Mouse (Mus musculus) hindbrain, embryonic 12.5 days (tissue): ENCODE measurements around the gene 2010111I01Rik. TPM values are rescaled to one million over a fixed set of nuclear protein-coding genes. Genes with fewer than 3 reads are reported as not detected.
A peak's percentile ranks its signal among the peaks of the same experiment; 100 is the strongest.

Experiments used
- ATAC-seq: fragments of 200-750 bp; cut with Nextera tagmentation; 2 replicates; pipeline ENCODE4 v1.8.0; 2017; ENCODE audit warnings: moderate TSS enrichment; ENCODE audit not compliant: low FRiP score
- H3K27ac ChIP-seq: fragments of 300-500 bp; sonication (generic); 2 replicates; pipeline ENCODE4 v1.5.1; 2016; ENCODE audit warnings: mild to moderate bottlenecking
- H3K27me3 ChIP-seq: fragments of 300-500 bp; sonication (generic); 2 replicates; pipeline ENCODE4 v1.6.1; 2016; ENCODE audit warnings: mild to moderate bottlenecking
- H3K36me3 ChIP-seq: fragments of 300-500 bp; sonication (generic); 2 replicates; pipeline ENCODE4 v1.6.1; 2016; ENCODE audit warnings: mild to moderate bottlenecking
- H3K4me1 ChIP-seq: fragments of 300-500 bp; sonication (generic); 2 replicates; pipeline ENCODE4 v1.6.1; 2016
- H3K4me2 ChIP-seq: fragments of 300-500 bp; sonication (generic); replicated peaks from 2 replicates; pipeline ENCODE4 v1.6.1; 2016; ENCODE audit warnings: mild to moderate bottlenecking
- H3K4me3 ChIP-seq: fragments of 300-500 bp; sonication (generic); 2 replicates; pipeline ENCODE4 v1.5.1; 2016; ENCODE audit warnings: mild to moderate bottlenecking
- H3K9ac ChIP-seq: fragments of 300-500 bp; sonication (generic); 2 replicates; pipeline ENCODE4 v1.6.1; 2016; ENCODE audit warnings: mild to moderate bottlenecking, moderate library complexity
- H3K9me3 ChIP-seq: fragments of 300-500 bp; sonication (generic); replicated peaks from 2 replicates; pipeline ENCODE4 v1.6.1; 2016; ENCODE audit warnings: mild to moderate bottlenecking
- WGBS: fragments of 180-500 bp; shearing (Covaris S2); methylation state at CpG from one replicate; pipeline ENCODE4 v1.1.7; 2016; 5-methylcytosine and 5-hydroxymethylcytosine counted together
- polyA plus RNA-seq: library from polyadenylated mRNA; unstranded; fragments of >200 nt; fragmentation: Nextera tagmentation; extraction: Ambion mirVana; gene quantifications from 2 replicates; pipeline ENCODE4 v1.2.1, GENCODE M21; 2016

Gene 2010111I01Rik
- polyA plus RNA-seq, 1 experiment from 2014 or later = 47.6 TPM

- ATAC-seq = no peak
These were observed 191.6 kb downstream of the 2010111I01Rik start for GRCm38 (mm10) chr13:63156264-63156663.

GRCm38 (mm10) chr13:63170282-63171073 is 205.8 kb downstream of the 2010111I01Rik start:
- Histone ChIP-seq H3K36me3 (no peaks in the 10 kb centered on the region), H3K4me1 (peaks cover 19% of the 10 kb centered on the region), H3K9ac (no peak overlapping the region), H3K9me3 (no peaks in the 10 kb centered on the region), H3K4me3 (no peak overlapping the region), H3K4me2 (no peak overlapping the region), H3K27me3 (peaks cover 6% of the 10 kb centered on the region; the same call in 1 of the 2 replicates), H3K27ac (peak overlapping the region; percentile 70)
- ATAC-seq = 0 out of 2 replicates have a peak, but pooled peaks have one; percentile 38
- 50% methylated on average over 11 of the region's 11 CpGs for WGBS

More at GRCm38 (mm10) chr13:63156264-63156663, 191.6 kb downstream of the 2010111I01Rik start:
- no peak overlapping the region for H3K4me3 ChIP-seq
- 88% methylated on average over 10 of the region's 10 CpGs for WGBS
- no peak overlapping the region for H3K27ac ChIP-seq
- H3K4me1 ChIP-seq = peaks cover 6% of the 10 kb centered on the region
- no peak overlapping the region for H3K4me2 ChIP-seq
- H3K9ac ChIP-seq = no peak overlapping the region
- H3K27me3 ChIP-seq = no peaks in the 10 kb centered on the region
- no peaks in the 10 kb centered on the region for H3K36me3 ChIP-seq
- H3K9me3 ChIP-seq = no peaks in the 10 kb centered on the region

- Histone ChIP-seq H3K4me1 (peaks cover 19% of the 10 kb centered on the region), H3K9ac (no peak overlapping the region), H3K36me3 (no peaks in the 10 kb centered on the region), H3K27me3 (peaks cover 6% of the 10 kb centered on the region; the same call in 1 of the 2 replicates), H3K4me3 (no peak overlapping the region), H3K4me2 (no peak overlapping the region), H3K27ac (peak overlapping the region; percentile 70), H3K9me3 (no peaks in the 10 kb centered on the region)
- ATAC-seq = no peak
- 20% methylated on average over 13 of the region's 13 CpGs for WGBS
These were observed 206.8 kb downstream of the 2010111I01Rik start for GRCm38 (mm10) chr13:63171347-63172096.

- H3K27me3 ChIP-seq = peaks cover 6% of the 10 kb centered on the region; the same call in 1 of the 2 replicates
- H3K9me3 ChIP-seq = no peaks in the 10 kb centered on the region
- no peak overlapping the region for H3K4me3 ChIP-seq
- H3K9ac ChIP-seq = no peak overlapping the region
- no peak overlapping the region for H3K4me2 ChIP-seq
- WGBS = 73% methylated on average over 3 of the region's 3 CpGs
- H3K27ac ChIP-seq = peak overlapping the region; percentile 70
- no peaks in the 10 kb centered on the region for H3K36me3 ChIP-seq
- peaks cover 19% of the 10 kb centered on the region for H3K4me1 ChIP-seq
- ATAC-seq = no peak
These were observed 207.4 kb downstream of the 2010111I01Rik start for GRCm38 (mm10) chr13:63172097-63172445.

- Histone ChIP-seq H3K9ac (no peak overlapping the region), H3K4me1 (peaks cover 19% of the 10 kb centered on the region), H3K27ac (no peak overlapping the region), H3K9me3 (no peaks in the 10 kb centered on the region), H3K36me3 (no peaks in the 10 kb centered on the region), H3K4me3 (no peak overlapping the region), H3K27me3 (peaks cover 6% of the 10 kb centered on the region; the same call in 1 of the 2 replicates), H3K4me2 (no peak overlapping the region)
- ATAC-seq = no peak
- 77% methylated on average over 6 of the region's 6 CpGs for WGBS
These were observed 209.7 kb downstream of the 2010111I01Rik start for GRCm38 (mm10) chr13:63174252-63175020.

- H3K36me3 ChIP-seq = no peaks in the 10 kb centered on the region
- peaks cover 11% of the 10 kb centered on the region for H3K4me1 ChIP-seq
- H3K9me3 ChIP-seq = no peaks in the 10 kb centered on the region
- 79% methylated on average over 4 of the region's 4 CpGs for WGBS
- no peak overlapping the region for H3K4me3 ChIP-seq
- no peak overlapping the region for H3K4me2 ChIP-seq
- H3K27ac ChIP-seq = no peak overlapping the region
- ATAC-seq = no peak
- H3K27me3 ChIP-seq = peaks cover 6% of the 10 kb centered on the region; the same call in 1 of the 2 replicates
- H3K9ac ChIP-seq = no peak overlapping the region
These were observed 211.4 kb downstream of the 2010111I01Rik start for GRCm38 (mm10) chr13:63176131-63176530.

GRCm38 (mm10) chr13:63177232-63177631 is 212.5 kb downstream of the 2010111I01Rik start:
- Histone ChIP-seq H3K9me3 (no peaks in the 10 kb centered on the region), H3K27ac (no peak overlapping the region), H3K4me2 (no peak overlapping the region), H3K4me1 (peaks cover under 1% of the 10 kb centered on the region), H3K9ac (no peak overlapping the region), H3K36me3 (no peaks in the 10 kb centered on the region), H3K4me3 (no peak overlapping the region), H3K27me3 (peaks cover 5% of the 10 kb centered on the region; the same call in 1 of the 2 replicates)
- no peak for ATAC-seq
- 89% methylated on average over 4 of the region's 4 CpGs for WGBS

GRCm38 (mm10) chr13:63180641-63181235 is 216.0 kb downstream of the 2010111I01Rik start:
- H3K4me3 ChIP-seq = no peak overlapping the region
- WGBS = 80% methylated on average over 4 of the region's 4 CpGs

GRCm38 (mm10) chr13:63184946-63185345 is 220.3 kb downstream of the 2010111I01Rik start:
- Histone ChIP-seq H3K4me2 (no peak overlapping the region), H3K9ac (no peak overlapping the region), H3K9me3 (no peaks in the 10 kb centered on the region), H3K4me1 (peaks cover 21% of the 10 kb centered on the region), H3K36me3 (no peaks in the 10 kb centered on the region), H3K27ac (0 out of 2 replicates have a peak overlapping the region, but pooled peaks have one; percentile 35), H3K27me3 (no peaks in the 10 kb centered on the region), H3K4me3 (no peak overlapping the region)
- WGBS = 42% methylated on average over 6 of the region's 6 CpGs
- no peak for ATAC-seq

More at GRCm38 (mm10) chr13:63180641-63181235, 216.0 kb downstream of the 2010111I01Rik start:
- Histone ChIP-seq H3K9me3 (no peaks in the 10 kb centered on the region), H3K4me2 (no peak overlapping the region), H3K27ac (no peak overlapping the region), H3K4me1 (peaks cover 5% of the 10 kb centered on the region; the same call in 1 of the 2 replicates), H3K9ac (no peak overlapping the region), H3K36me3 (no peaks in the 10 kb centered on the region), H3K27me3 (no peaks in the 10 kb centered on the region)
- no peak for ATAC-seq

- no peak overlapping the region for H3K9ac ChIP-seq
- no peaks in the 10 kb centered on the region for H3K9me3 ChIP-seq
- H3K4me1 ChIP-seq = peaks cover 21% of the 10 kb centered on the region
- H3K27me3 ChIP-seq = no peaks in the 10 kb centered on the region
- H3K36me3 ChIP-seq = no peaks in the 10 kb centered on the region
- H3K4me2 ChIP-seq = no peak overlapping the region
- H3K27ac ChIP-seq = no peak overlapping the region
- peak; percentile 56; the same call in 1 of the 2 replicates for ATAC-seq
- H3K4me3 ChIP-seq = no peak overlapping the region
- WGBS = 69% methylated on average over 4 of the region's 4 CpGs
These were observed 221.5 kb downstream of the 2010111I01Rik start for GRCm38 (mm10) chr13:63186217-63186616.

- H3K27ac ChIP-seq = no peak overlapping the region
- H3K36me3 ChIP-seq = no peaks in the 10 kb centered on the region
- WGBS = 77% methylated on average over 1 of the region's 1 CpGs
- H3K4me2 ChIP-seq = no peak overlapping the region
- ATAC-seq = no peak
- peaks cover 21% of the 10 kb centered on the region for H3K4me1 ChIP-seq
- no peak overlapping the region for H3K4me3 ChIP-seq
- H3K9ac ChIP-seq = no peak overlapping the region
- H3K9me3 ChIP-seq = no peaks in the 10 kb centered on the region
- no peaks in the 10 kb centered on the region for H3K27me3 ChIP-seq
These were observed 221.9 kb downstream of the 2010111I01Rik start for GRCm38 (mm10) chr13:63186642-63187041.
